Mouse (Mus musculus) layer of hippocampus, adult 9-11 months (tissue): Measurements from ENCODE around the gene Gch1.

Experiments used
- DNase-seq: peaks from one replicate; pipeline ENCODE4 v3.0.0; 2022

Gch1 gene

DNA sequence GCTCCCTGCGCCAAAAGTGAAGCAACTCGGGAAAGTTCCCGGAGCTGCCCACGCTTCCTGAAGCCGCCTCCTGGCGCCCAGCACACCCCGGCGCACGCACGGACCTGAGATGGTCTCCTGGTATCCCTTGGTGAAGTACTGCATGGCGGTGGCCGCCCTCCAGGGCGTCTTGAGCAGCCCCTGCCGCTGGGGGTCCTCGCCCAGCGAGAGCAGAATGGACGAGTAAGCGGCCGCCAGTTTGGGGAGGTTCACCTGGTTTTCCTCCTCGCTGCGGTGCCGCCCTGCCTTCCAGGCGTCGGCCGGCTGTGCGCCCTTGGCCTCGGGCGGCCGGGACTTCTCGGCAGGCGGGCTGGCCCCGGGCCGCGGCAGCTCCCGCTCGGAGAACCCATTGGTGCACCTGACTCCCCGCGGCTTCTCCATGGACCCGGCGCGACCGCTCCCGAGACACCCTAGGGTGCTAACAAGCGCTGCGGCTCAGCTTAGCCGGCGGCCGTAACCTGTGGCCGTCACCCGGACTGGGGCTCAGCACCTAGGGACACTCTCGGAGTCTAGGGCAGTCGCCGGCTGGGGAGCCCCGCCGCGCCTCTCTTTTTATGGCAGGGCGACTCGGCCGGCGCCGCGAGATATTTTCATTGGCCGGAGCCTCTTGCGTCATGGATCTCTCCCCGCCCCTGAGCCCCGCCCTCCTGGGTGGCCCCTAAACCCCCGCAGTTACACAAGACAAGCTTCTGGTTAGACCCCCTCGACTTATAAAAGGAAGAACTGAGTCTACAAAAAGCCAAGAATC lies at the start of gene Gch1:
TSS of gene Gch1 (minus strand) at position 566 of the 787 bp plus-strand sequence.
- peak; percentile 56 for DNase-seq

- no peak for DNase-seq
These were observed 48.1 kb upstream of the Gch1 start for GRCm38 (mm10) chr14:47237286-47237685.

- DNase-seq = no peak
These were observed 47.3 kb upstream of the Gch1 start for GRCm38 (mm10) chr14:47236491-47236890.

GRCm38 (mm10) chr14:47234526-47235250 lies 45.5 kb upstream of the Gch1 start:
- no peak for DNase-seq

- DNase-seq = no peak
These were observed 44.8 kb upstream of the Gch1 start for GRCm38 (mm10) chr14:47234032-47234431.

DNA sequence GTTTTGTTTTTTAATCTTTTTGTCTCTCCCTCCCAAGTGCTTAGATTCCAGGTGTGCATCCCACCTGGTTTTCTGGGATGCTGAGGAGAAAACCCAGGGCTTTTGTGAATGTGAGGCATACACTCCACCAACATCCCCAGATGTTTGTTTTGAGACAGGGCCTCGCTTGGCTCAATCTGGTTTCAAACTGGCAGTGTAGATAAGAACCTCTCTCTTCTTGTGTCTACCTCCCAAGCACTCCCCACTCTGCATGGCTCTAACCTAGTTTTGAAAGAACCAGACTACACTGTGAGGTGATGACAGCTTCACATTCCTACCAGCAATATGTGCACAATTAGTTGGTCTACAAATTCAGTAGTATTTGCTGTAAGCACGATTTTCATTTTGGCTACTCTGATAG lies 44.4 kb upstream of the Gch1 start:
- DNase-seq = no peak

- no peak for DNase-seq
These were observed 40.7 kb upstream of the Gch1 start for GRCm38 (mm10) chr14:47229796-47230376.

- DNase-seq = no peak
These were observed 36.7 kb upstream of the Gch1 start for GRCm38 (mm10) chr14:47225931-47226330.

- no peak for DNase-seq
These were observed 35.5 kb upstream of the Gch1 start for GRCm38 (mm10) chr14:47224476-47225325.

DNA sequence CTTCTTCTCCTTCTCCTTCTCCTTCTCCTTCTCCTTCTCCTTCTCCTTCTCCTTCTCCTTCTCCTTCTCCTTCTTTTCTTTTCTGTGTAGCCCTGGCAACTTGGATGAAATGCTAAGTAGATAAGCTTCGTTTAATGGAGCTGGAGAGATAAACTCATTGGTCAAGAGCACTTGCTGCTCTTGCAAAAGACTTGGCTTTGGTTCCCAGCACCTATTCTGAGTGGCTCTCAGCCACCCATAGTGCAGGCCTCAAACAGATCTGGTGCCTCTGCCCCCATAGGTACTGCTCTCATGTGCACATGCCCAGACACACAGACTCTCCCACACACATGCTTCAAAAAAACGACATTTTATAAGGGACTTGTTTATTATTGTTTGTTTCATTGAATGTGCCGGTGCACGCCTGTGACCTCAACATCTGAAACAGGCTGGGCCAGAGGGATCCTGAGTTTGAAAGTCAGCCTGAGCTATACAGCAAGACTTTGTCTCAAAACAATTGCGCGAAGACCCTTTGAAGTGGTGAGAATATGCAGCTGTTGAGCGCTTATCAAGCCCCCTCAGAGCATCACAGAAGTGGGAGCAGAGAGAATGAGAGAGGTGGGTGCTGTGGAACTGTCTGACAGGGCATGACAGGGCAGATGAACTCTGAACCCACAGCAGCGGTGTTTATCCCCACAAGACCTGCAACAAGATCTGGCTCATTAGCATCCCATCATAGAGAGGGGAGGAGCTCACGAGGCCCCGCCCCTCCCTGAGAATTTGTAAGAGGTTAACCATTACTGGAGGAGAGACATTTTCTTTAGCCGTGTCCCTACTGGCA lies 33.6 kb upstream of the Gch1 start:
- no peak for DNase-seq

- peak; percentile 27 for DNase-seq
These were observed 32.4 kb upstream of the Gch1 start for GRCm38 (mm10) chr14:47221567-47221966.

GRCm38 (mm10) chr14:47220231-47221025 lies 31.2 kb upstream of the Gch1 start:
- no peak for DNase-seq

DNA sequence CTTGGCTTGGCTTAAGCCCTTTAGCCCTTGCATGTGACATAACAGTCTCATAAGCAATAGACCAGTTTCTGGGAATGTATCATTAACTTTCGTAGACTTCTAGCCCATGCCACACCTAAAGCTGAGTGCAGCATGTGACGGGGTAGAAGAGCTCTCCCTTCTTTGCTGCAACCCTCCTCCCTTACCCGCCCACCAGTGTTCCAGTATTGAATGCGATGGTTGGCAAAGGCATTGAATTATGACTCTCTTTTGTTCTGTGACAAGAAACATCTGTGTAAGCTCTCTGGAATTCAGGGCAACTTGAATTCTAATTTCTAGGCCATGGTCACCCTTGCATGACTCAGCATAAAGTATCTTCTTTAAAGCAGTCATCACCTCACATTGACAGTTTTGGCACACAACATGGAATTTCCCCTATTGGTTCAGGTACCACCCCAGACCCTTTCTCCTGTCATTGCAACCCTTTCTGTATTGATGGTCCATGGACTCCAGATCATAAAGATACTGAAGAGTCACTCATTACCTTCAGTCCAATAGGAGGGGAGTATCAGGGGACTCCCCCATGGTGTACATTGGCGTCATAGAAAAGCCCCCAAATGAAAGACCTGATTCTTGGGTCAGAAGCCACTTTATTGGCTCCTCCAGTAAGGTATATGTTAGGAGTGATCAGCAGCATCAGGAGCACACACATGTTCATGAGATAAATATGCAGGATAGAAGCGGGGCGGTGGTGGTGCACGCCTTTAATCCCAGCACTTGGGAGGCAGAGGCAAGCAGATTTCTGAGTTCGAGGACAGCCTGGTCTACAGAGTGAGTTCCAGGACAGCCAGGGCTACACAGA lies 29.8 kb upstream of the Gch1 start:
- no peak for DNase-seq

DNA sequence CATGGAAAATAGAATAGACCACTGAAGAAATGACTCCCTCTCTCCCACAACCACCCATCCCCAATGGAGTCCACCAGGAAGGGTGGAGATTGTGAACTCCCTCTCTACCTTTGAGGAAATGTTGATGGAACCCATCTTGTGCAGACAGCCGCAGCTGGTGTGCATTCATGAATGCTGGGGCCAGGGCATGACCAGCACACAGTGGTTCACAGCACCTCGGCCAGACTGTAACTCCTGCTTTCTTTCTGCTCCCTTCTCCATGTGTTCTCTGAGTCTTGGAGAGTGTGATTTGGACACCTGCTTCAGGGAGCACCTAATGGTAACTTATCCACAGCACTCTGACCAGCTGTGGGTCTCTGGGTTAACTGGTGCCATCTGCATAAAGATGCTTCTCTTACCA lies 27.3 kb upstream of the Gch1 start:
- DNase-seq = no peak

GRCm38 (mm10) chr14:47214367-47214766 lies 25.2 kb upstream of the Gch1 start:
- no peak for DNase-seq

GRCm38 (mm10) chr14:47213305-47213704 lies 24.1 kb upstream of the Gch1 start:
- no peak for DNase-seq

GRCm38 (mm10) chr14:47209669-47210164 lies 20.5 kb upstream of the Gch1 start:
- DNase-seq = no peak

DNA sequence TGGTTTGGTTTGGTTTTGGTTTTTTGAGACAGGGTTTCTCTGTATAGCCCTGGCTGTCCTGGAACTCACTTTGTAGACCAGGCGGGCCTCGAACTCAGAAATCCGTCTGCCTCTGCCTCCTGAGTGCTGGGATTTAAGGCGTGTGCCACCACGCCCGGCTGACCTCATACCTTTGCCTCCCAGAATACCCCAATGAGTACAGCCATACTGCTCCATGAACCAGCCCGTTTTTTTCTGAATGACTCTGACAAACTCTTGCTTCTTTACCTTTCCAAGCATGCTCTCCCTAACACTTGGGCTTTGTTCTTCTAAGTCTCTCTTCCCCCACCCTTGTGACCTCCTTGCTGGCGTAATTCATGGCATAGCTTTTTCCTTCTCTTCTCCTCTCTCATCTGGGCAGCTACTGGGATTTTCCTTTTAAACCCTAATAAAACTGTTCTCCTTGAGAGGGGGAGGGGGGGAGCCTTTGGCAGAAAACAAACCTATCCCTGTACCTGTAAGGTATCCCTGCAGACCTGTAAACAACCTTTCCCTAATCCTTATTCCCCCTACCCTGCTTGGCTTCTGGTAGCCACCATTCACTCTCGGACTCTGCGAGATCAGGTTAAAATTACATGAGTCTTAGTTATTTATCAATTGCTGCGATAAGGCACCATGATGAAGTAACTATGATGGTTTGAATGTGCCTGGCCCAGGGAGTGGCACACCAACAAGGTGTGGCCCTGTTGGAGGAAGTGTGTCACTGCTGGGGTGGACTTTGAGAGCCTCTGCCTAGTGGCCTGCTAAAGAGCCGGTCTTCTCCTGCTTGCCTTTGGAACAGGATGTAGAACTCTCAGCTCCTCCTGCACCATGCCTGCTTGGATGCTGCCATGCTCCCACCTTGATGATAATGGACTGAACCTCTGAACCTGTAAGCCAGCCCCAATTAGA lies 19.6 kb upstream of the Gch1 start:
- no peak for DNase-seq

DNA sequence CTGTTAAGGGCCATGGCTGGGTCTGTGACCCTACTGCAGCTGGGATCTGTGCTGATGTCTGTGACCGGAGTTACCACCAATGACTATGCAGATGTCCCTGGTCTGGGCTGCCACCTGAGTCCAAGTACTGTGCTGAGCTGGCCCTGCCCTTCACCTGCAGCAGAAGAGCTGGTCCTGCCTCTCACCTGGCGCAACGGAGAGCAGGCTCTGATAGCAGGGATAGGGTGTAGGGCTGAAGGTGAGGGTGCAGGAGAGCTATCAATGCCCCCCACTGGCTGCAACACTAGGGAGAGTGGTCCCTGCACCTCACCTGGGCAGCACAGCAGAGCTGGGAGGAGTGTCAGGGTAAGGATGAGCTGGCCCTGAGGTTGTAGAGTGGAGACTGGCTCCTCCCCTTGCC lies 17.4 kb upstream of the Gch1 start:
- DNase-seq = no peak
